Mouse (Mus musculus) megakaryocyte, embryonic 14.5 days (primary cell): ENCODE results near the gene Tdgf1.

Source experiments
- FLI1 ChIP-seq: IDR thresholded peaks from 2 replicates; pipeline ENCODE4 v1.6.1; 2012; ENCODE audit warnings: low read length, inconsistent platforms, mixed read lengths
- GATA1 ChIP-seq: IDR thresholded peaks from 3 replicates; pipeline ENCODE4 v1.6.1; 2012; ENCODE audit warnings: mixed read lengths, low read length, inconsistent platforms, borderline replicate concordance

GRCm38 (mm10) chr9:110935941-110936340 is 10.0 kb downstream of the Tdgf1 start:
- TF ChIP-seq GATA1: no peak
- TF ChIP-seq FLI1: no peak
